Mouse (Mus musculus) hindbrain, embryonic 12.5 days (tissue): Measurements from ENCODE around the gene Mtap. TPM values are rescaled to one million over a fixed set of nuclear protein-coding genes. Genes with fewer than 3 reads are reported as not detected.
A peak's percentile ranks its signal among the peaks of the same experiment; 100 is the strongest.

Source experiments
- ATAC-seq: fragments of 200-750 bp; cut with Nextera tagmentation; 2 replicates; pipeline ENCODE4 v1.8.0; 2017; ENCODE audit warnings: moderate TSS enrichment; ENCODE audit not compliant: low FRiP score
- H3K27ac ChIP-seq: fragments of 300-500 bp; sonication (generic); 2 replicates; pipeline ENCODE4 v1.5.1; 2016; ENCODE audit warnings: mild to moderate bottlenecking
- H3K27me3 ChIP-seq: fragments of 300-500 bp; sonication (generic); 2 replicates; pipeline ENCODE4 v1.6.1; 2016; ENCODE audit warnings: mild to moderate bottlenecking
- H3K36me3 ChIP-seq: fragments of 300-500 bp; sonication (generic); 2 replicates; pipeline ENCODE4 v1.6.1; 2016; ENCODE audit warnings: mild to moderate bottlenecking
- H3K4me1 ChIP-seq: fragments of 300-500 bp; sonication (generic); 2 replicates; pipeline ENCODE4 v1.6.1; 2016
- H3K4me2 ChIP-seq: fragments of 300-500 bp; sonication (generic); replicated peaks from 2 replicates; pipeline ENCODE4 v1.6.1; 2016; ENCODE audit warnings: mild to moderate bottlenecking
- H3K4me3 ChIP-seq: fragments of 300-500 bp; sonication (generic); 2 replicates; pipeline ENCODE4 v1.5.1; 2016; ENCODE audit warnings: mild to moderate bottlenecking
- H3K9ac ChIP-seq: fragments of 300-500 bp; sonication (generic); 2 replicates; pipeline ENCODE4 v1.6.1; 2016; ENCODE audit warnings: mild to moderate bottlenecking, moderate library complexity
- H3K9me3 ChIP-seq: fragments of 300-500 bp; sonication (generic); replicated peaks from 2 replicates; pipeline ENCODE4 v1.6.1; 2016; ENCODE audit warnings: mild to moderate bottlenecking
- WGBS: fragments of 180-500 bp; shearing (Covaris S2); methylation state at CpG from one replicate; pipeline ENCODE4 v1.1.7; 2016; 5-methylcytosine and 5-hydroxymethylcytosine counted together
- polyA plus RNA-seq: library from polyadenylated mRNA; unstranded; fragments of >200 nt; fragmentation: Nextera tagmentation; extraction: Ambion mirVana; gene quantifications from 2 replicates; pipeline ENCODE4 v1.2.1, GENCODE M21; 2016

Gene Mtap
- polyA plus RNA-seq, 1 experiment from 2014 or later = 52.7 TPM

- ATAC-seq = peak; percentile 80; the same call in 1 of the 2 replicates
- H3K4me3 ChIP-seq = no peak overlapping the region
- no peaks in the 10 kb centered on the region for H3K9me3 ChIP-seq
- H3K4me2 ChIP-seq = no peak overlapping the region
- 43% methylated on average over 6 of the region's 6 CpGs for WGBS
- H3K36me3 ChIP-seq = peaks cover 15% of the 10 kb centered on the region
- H3K27ac ChIP-seq = no peak overlapping the region
- no peak overlapping the region for H3K9ac ChIP-seq
- H3K27me3 ChIP-seq = no peaks in the 10 kb centered on the region
- no peaks in the 10 kb centered on the region for H3K4me1 ChIP-seq
These were observed 8.5 kb downstream of the Mtap start for GRCm38 (mm10) chr4:89145409-89145808.

GRCm38 (mm10) chr4:89146291-89146690, 9.4 kb downstream of the Mtap start:
- Histone ChIP-seq H3K4me1 (no peaks in the 10 kb centered on the region), H3K27ac (no peak overlapping the region), H3K27me3 (no peaks in the 10 kb centered on the region), H3K36me3 (peaks cover 15% of the 10 kb centered on the region), H3K4me2 (no peak overlapping the region), H3K9me3 (no peaks in the 10 kb centered on the region), H3K4me3 (no peak overlapping the region), H3K9ac (no peak overlapping the region)
- ATAC-seq = no peak
- 58% methylated on average over 3 of the region's 3 CpGs for WGBS

- Histone ChIP-seq H3K36me3 (peaks cover 15% of the 10 kb centered on the region), H3K9me3 (no peaks in the 10 kb centered on the region), H3K4me2 (no peak overlapping the region)
These were observed 12.3 kb downstream of the Mtap start for GRCm38 (mm10) chr4:89149261-89149660.

GRCm38 (mm10) chr4:89161389-89161788, 24.5 kb downstream of the Mtap start:
- Histone ChIP-seq H3K27ac (no peak overlapping the region), H3K36me3 (peaks cover 57% of the 10 kb centered on the region), H3K9me3 (no peaks in the 10 kb centered on the region), H3K4me3 (no peak overlapping the region), H3K27me3 (no peaks in the 10 kb centered on the region), H3K4me1 (no peaks in the 10 kb centered on the region), H3K4me2 (no peak overlapping the region), H3K9ac (no peak overlapping the region)
- WGBS = 96% methylated on average over 3 of the region's 3 CpGs
- ATAC-seq = no peak

More at GRCm38 (mm10) chr4:89149261-89149660, 12.3 kb downstream of the Mtap start:
- ATAC-seq = no peak
- Histone ChIP-seq H3K9ac (no peak overlapping the region), H3K4me3 (no peak overlapping the region), H3K27me3 (no peaks in the 10 kb centered on the region), H3K27ac (no peak overlapping the region), H3K4me1 (no peaks in the 10 kb centered on the region)

GRCm38 (mm10) chr4:89162496-89162895, 25.6 kb downstream of the Mtap start:
- no peaks in the 10 kb centered on the region for H3K4me1 ChIP-seq
- H3K4me2 ChIP-seq = no peak overlapping the region
- 90% methylated on average over 5 of the region's 5 CpGs for WGBS
- peaks cover 58% of the 10 kb centered on the region for H3K36me3 ChIP-seq
- no peak overlapping the region for H3K27ac ChIP-seq
- H3K9me3 ChIP-seq = no peaks in the 10 kb centered on the region
- H3K4me3 ChIP-seq = no peak overlapping the region
- no peak for ATAC-seq
- no peaks in the 10 kb centered on the region for H3K27me3 ChIP-seq
- no peak overlapping the region for H3K9ac ChIP-seq

- no peak overlapping the region for H3K9ac ChIP-seq
- H3K36me3 ChIP-seq = peaks cover 52% of the 10 kb centered on the region
- H3K27me3 ChIP-seq = no peaks in the 10 kb centered on the region
- WGBS = 96% methylated on average over 8 of the region's 8 CpGs
- ATAC-seq = no peak
- no peaks in the 10 kb centered on the region for H3K9me3 ChIP-seq
- no peak overlapping the region for H3K4me3 ChIP-seq
- no peaks in the 10 kb centered on the region for H3K4me1 ChIP-seq
- no peak overlapping the region for H3K27ac ChIP-seq
- H3K4me2 ChIP-seq = no peak overlapping the region
These were observed 26.7 kb downstream of the Mtap start for GRCm38 (mm10) chr4:89163613-89164012.

GRCm38 (mm10) chr4:89164681-89165080, 27.8 kb downstream of the Mtap start:
- Histone ChIP-seq H3K9ac (0 out of 2 replicates have a peak overlapping the region, but pooled peaks have one; percentile 19), H3K9me3 (no peaks in the 10 kb centered on the region), H3K27me3 (no peaks in the 10 kb centered on the region), H3K4me2 (no peak overlapping the region), H3K27ac (no peak overlapping the region), H3K4me1 (no peaks in the 10 kb centered on the region), H3K36me3 (peaks cover 54% of the 10 kb centered on the region), H3K4me3 (no peak overlapping the region)
- WGBS = 95% methylated on average over 2 of the region's 2 CpGs
- ATAC-seq = no peak

GRCm38 (mm10) chr4:89168877-89169276, 32.0 kb downstream of the Mtap start:
- ATAC-seq = no peak

GRCm38 (mm10) chr4:89169739-89170138, 32.8 kb downstream of the Mtap start:
- no peak for ATAC-seq
- Histone ChIP-seq H3K9ac (no peak overlapping the region), H3K36me3 (peaks cover 58% of the 10 kb centered on the region), H3K27ac (no peak overlapping the region), H3K9me3 (no peaks in the 10 kb centered on the region), H3K4me2 (no peak overlapping the region), H3K4me3 (no peak overlapping the region), H3K27me3 (no peaks in the 10 kb centered on the region), H3K4me1 (no peaks in the 10 kb centered on the region)
- 82% methylated on average over 4 of the region's 4 CpGs for WGBS

More at GRCm38 (mm10) chr4:89168877-89169276, 32.0 kb downstream of the Mtap start:
- Histone ChIP-seq H3K27me3 (no peaks in the 10 kb centered on the region), H3K4me1 (no peaks in the 10 kb centered on the region), H3K9me3 (no peaks in the 10 kb centered on the region), H3K4me3 (no peak overlapping the region), H3K27ac (no peak overlapping the region), H3K36me3 (peaks cover 60% of the 10 kb centered on the region), H3K4me2 (no peak overlapping the region), H3K9ac (no peak overlapping the region)
- whole genome bisulfite sequencing = 92% methylated on average over 9 of the region's 9 CpGs

- H3K27me3 ChIP-seq = no peaks in the 10 kb centered on the region
- H3K36me3 ChIP-seq = peaks cover 62% of the 10 kb centered on the region
- no peak overlapping the region for H3K27ac ChIP-seq
- WGBS = 96% methylated on average over 6 of the region's 6 CpGs
- H3K4me3 ChIP-seq = no peak overlapping the region
- ATAC-seq = no peak
- H3K4me2 ChIP-seq = no peak overlapping the region
- H3K9me3 ChIP-seq = no peaks in the 10 kb centered on the region
- H3K4me1 ChIP-seq = no peaks in the 10 kb centered on the region
- H3K9ac ChIP-seq = no peak overlapping the region
These were observed 34.0 kb downstream of the Mtap start for GRCm38 (mm10) chr4:89170931-89171330.

GRCm38 (mm10) chr4:89172873-89173605, 36.1 kb downstream of the Mtap start:
- Histone ChIP-seq H3K9me3 (no peaks in the 10 kb centered on the region), H3K9ac (no peak overlapping the region), H3K27ac (no peak overlapping the region), H3K4me3 (no peak overlapping the region), H3K27me3 (no peaks in the 10 kb centered on the region), H3K36me3 (peaks cover 62% of the 10 kb centered on the region), H3K4me1 (no peaks in the 10 kb centered on the region), H3K4me2 (no peak overlapping the region)
- WGBS = 97% methylated on average over 14 of the region's 14 CpGs
- ATAC-seq = no peak

GRCm38 (mm10) chr4:89177514-89178307, 40.8 kb downstream of the Mtap start:
- ATAC-seq = no peak
- Histone ChIP-seq H3K4me1 (no peaks in the 10 kb centered on the region), H3K4me3 (no peak overlapping the region), H3K4me2 (no peak overlapping the region), H3K27ac (no peak overlapping the region), H3K36me3 (peaks cover 73% of the 10 kb centered on the region), H3K9ac (no peak overlapping the region), H3K27me3 (no peaks in the 10 kb centered on the region), H3K9me3 (no peaks in the 10 kb centered on the region)
- 77% methylated on average over 6 of the region's 6 CpGs for WGBS
